Mouse (Mus musculus) hindbrain, postnatal 0 days (tissue): ENCODE results near the gene Sycp2. TPM values are rescaled to one million over a fixed set of nuclear protein-coding genes. Genes with fewer than 3 reads are reported as not detected.
A peak's percentile ranks its signal among the peaks of the same experiment; 100 is the strongest.

Experiments
- ATAC-seq: fragments of 200-750 bp; cut with Nextera tagmentation; 2 replicates; pipeline ENCODE4 v1.8.0; 2017; ENCODE audit warnings: mild to moderate bottlenecking, moderate TSS enrichment, moderate library complexity
- DNase-seq: peaks from one replicate; pipeline ENCODE4 v3.0.0-alpha.2; 2015; ENCODE audit warnings: low spot score
- H3K27ac ChIP-seq: fragments of 300-500 bp; sonication (generic); 2 replicates; pipeline ENCODE4 v1.5.1; 2014; ENCODE audit warnings: mild to moderate bottlenecking
- H3K27me3 ChIP-seq: fragments of 300-500 bp; sonication (generic); 2 replicates; pipeline ENCODE4 v1.6.1; 2014; ENCODE audit warnings: low read length, mixed read lengths; ENCODE audit not compliant: insufficient read depth
- H3K36me3 ChIP-seq: fragments of 300-500 bp; sonication (generic); 2 replicates; pipeline ENCODE4 v1.6.1; 2014; ENCODE audit warnings: low read length, mixed read lengths; ENCODE audit not compliant: insufficient read depth
- H3K4me1 ChIP-seq: fragments of 300-500 bp; sonication (generic); 2 replicates; pipeline ENCODE4 v1.6.1; 2014; ENCODE audit warnings: antibody characterized with exemption, low read length, mixed read lengths; ENCODE audit not compliant: insufficient read depth
- H3K4me2 ChIP-seq: fragments of 300-500 bp; sonication (generic); 2 replicates; pipeline ENCODE4 v1.6.1; 2014; ENCODE audit warnings: low read depth, mild to moderate bottlenecking, low read length, moderate library complexity, mixed read lengths
- H3K4me3 ChIP-seq: fragments of 300-500 bp; sonication (generic); 2 replicates; pipeline ENCODE4 v1.5.1; 2014; ENCODE audit warnings: low read length
- H3K9ac ChIP-seq: fragments of 300-500 bp; sonication (generic); replicated peaks from 2 replicates; pipeline ENCODE4 v1.6.1; 2014; ENCODE audit warnings: mild to moderate bottlenecking, low read length, moderate library complexity, mixed read lengths
- H3K9me3 ChIP-seq: fragments of 300-500 bp; sonication (generic); 2 replicates; pipeline ENCODE4 v1.6.1; 2016; ENCODE audit warnings: low read length, mixed read lengths
- CTCF ChIP-seq: IDR thresholded peaks from 2 replicates; pipeline ENCODE4 v1.5.1; 2016; ENCODE audit warnings: antibody characterized with exemption, control low read depth, low read depth
- WGBS: fragments of 180-500 bp; shearing (Covaris S2); extraction: QIAGEN DNeasy Blood & Tissue Kit; methylation state at CpG from one replicate; pipeline ENCODE4 v1.1.7; 2014; 5-methylcytosine and 5-hydroxymethylcytosine counted together
- polyA plus RNA-seq: library from polyadenylated mRNA; unstranded; fragments of >200 nt; fragmentation: Nextera tagmentation; extraction: Ambion mirVana; gene quantifications from 2 replicates; pipeline ENCODE4 v1.2.1, GENCODE M21; 2015
- total RNA-seq: library from RNA; depleted of rRNA; stranded (reverse); fragments of >200 nt; gene quantifications from 2 replicates; pipeline ENCODE4 v1.2.3, GENCODE M21; 2014

Sycp2 gene
- total and polyA plus RNA-seq, 2 experiments from 2014 or later: 0.26 to 0.31 TPM

GRCm38 (mm10) chr2:178415150-178415448 is 7.6 kb upstream of the Sycp2 start:
- Histone ChIP-seq H3K27ac (peak overlapping the region; percentile 82), H3K9me3 (no peaks in the 10 kb centered on the region), H3K4me3 (peak overlapping the region; percentile 66), H3K4me1 (peaks cover 23% of the 10 kb centered on the region), H3K27me3 (no peaks in the 10 kb centered on the region), H3K4me2 (peak overlapping the region; percentile 98), H3K9ac (peak overlapping the region; percentile 71; the same call in 1 of the 2 replicates), H3K36me3 (no peaks in the 10 kb centered on the region)
- TF ChIP-seq CTCF: no peak
- 10% methylated on average over 3 of the region's 3 CpGs for WGBS
- DNase-seq (peak; percentile 86), ATAC-seq (peak; percentile 66)

- Histone ChIP-seq H3K4me3 (peak within 1 kb of the TSS; percentile 66), H3K9ac (peak within 1 kb of the TSS; percentile 71), H3K27me3 (no peaks in the 10 kb centered on the region), H3K36me3 (no peaks in the 10 kb centered on the region), H3K4me2 (peak within 1 kb of the TSS; percentile 98), H3K27ac (peak within 1 kb of the TSS; percentile 82), H3K9me3 (no peaks in the 10 kb centered on the region), H3K4me1 (peaks cover 23% of the 10 kb centered on the region)
- peak; percentile 84 for ATAC-seq
- peak; percentile 9; the same call in 1 of the 2 replicates for TF ChIP-seq CTCF
- under 1% methylated on average over 60 of the region's 74 CpGs for WGBS
- peak; percentile 78 for DNase-seq
Observed at GRCm38 (mm10) chr2:178414261-178415149, 7.0 kb upstream of the Sycp2 start, which contains the start of the genes Ppp1r3d and Fam217b. TSS of gene Ppp1r3d (minus strand) at chr2:178414472. TSS of gene Fam217b (plus strand) at chr2:178414524.

GRCm38 (mm10) chr2:178413481-178414260 is 6.2 kb upstream of the Sycp2 start:
- DNase-seq: peak; percentile 51
- peak; percentile 33 for ATAC-seq

GRCm38 (mm10) chr2:178413081-178413480 is 5.6 kb upstream of the Sycp2 start:
- peak overlapping the region; percentile 82; the same call in 1 of the 2 replicates for H3K27ac ChIP-seq
- peak overlapping the region; percentile 71; the same call in 1 of the 2 replicates for H3K9ac ChIP-seq
- ATAC-seq (no peak), DNase-seq (peak; percentile 13)
- H3K4me3 ChIP-seq: peak overlapping the region; percentile 66
- no peak for TF ChIP-seq CTCF
- WGBS: 57% methylated on average over 13 of the region's 13 CpGs
- no peaks in the 10 kb centered on the region for H3K9me3 ChIP-seq
- H3K4me1 ChIP-seq: peaks cover 23% of the 10 kb centered on the region
- H3K27me3 ChIP-seq: no peaks in the 10 kb centered on the region
- no peaks in the 10 kb centered on the region for H3K36me3 ChIP-seq
- peak overlapping the region; percentile 98 for H3K4me2 ChIP-seq

More at GRCm38 (mm10) chr2:178413481-178414260, 6.2 kb upstream of the Sycp2 start:
- Histone ChIP-seq H3K9me3 (no peaks in the 10 kb centered on the region), H3K4me3 (peak overlapping the region; percentile 66), H3K27me3 (no peaks in the 10 kb centered on the region), H3K9ac (peak overlapping the region; percentile 71), H3K27ac (peak overlapping the region; percentile 82), H3K4me2 (peak overlapping the region; percentile 98), H3K36me3 (no peaks in the 10 kb centered on the region), H3K4me1 (peaks cover 23% of the 10 kb centered on the region)
- WGBS: 16% methylated on average over 70 of the region's 75 CpGs
- TF ChIP-seq CTCF: no peak

GRCm38 (mm10) chr2:178412598-178412997 is 5.1 kb upstream of the Sycp2 start:
- DNase-seq: no peak
- Histone ChIP-seq H3K4me3 (no peak overlapping the region), H3K4me1 (peaks cover 23% of the 10 kb centered on the region), H3K4me2 (peak overlapping the region; percentile 98), H3K9me3 (no peaks in the 10 kb centered on the region), H3K27me3 (no peaks in the 10 kb centered on the region), H3K9ac (no peak overlapping the region), H3K27ac (no peak overlapping the region), H3K36me3 (no peaks in the 10 kb centered on the region)
- no peak for TF ChIP-seq CTCF
- no peak for ATAC-seq
- 51% methylated on average over 6 of the region's 6 CpGs for WGBS

GRCm38 (mm10) chr2:178410286-178410685 is 2.8 kb upstream of the Sycp2 start:
- no peak for TF ChIP-seq CTCF
- Histone ChIP-seq H3K36me3 (no peaks in the 10 kb centered on the region), H3K9me3 (no peaks in the 10 kb centered on the region), H3K4me2 (no peak overlapping the region), H3K4me1 (peaks cover 17% of the 10 kb centered on the region), H3K9ac (no peak overlapping the region), H3K27ac (no peak overlapping the region), H3K27me3 (no peaks in the 10 kb centered on the region), H3K4me3 (no peak overlapping the region)
- ATAC-seq (no peak), DNase-seq (no peak)
- WGBS: 85% methylated on average over 6 of the region's 6 CpGs
